Mouse (Mus musculus): Measurements from ENCODE around the gene Hist1h4a. TPM values are rescaled to one million over a fixed set of nuclear protein-coding genes. Genes with fewer than 3 reads are reported as not detected.
"Not testable (repeated sequence)": the region's sequence is repeated elsewhere in the genome, so short reads cannot be mapped to it uniquely, and the experiment has no call there.

Hist1h4a gene
- polyA plus RNA-seq, 1 experiment = 3.5 TPM

DNA sequence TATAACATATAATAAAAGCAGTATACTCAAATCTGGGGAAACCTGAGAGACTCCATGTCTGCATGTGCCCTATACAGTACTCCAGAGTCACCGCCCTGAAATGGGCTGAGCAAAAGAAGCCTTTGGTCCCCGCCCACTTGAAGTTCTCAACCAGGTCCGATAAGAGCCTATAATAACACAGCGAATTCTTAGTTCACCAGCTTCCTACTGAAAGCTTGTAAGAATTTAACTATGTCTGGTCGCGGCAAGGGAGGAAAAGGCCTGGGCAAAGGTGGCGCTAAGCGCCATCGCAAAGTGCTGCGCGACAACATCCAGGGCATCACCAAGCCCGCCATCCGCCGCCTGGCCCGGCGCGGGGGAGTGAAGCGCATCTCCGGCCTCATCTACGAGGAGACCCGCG is 4.2 kb downstream of the Hist1h4a start, which contains the start of gene Hist1h4b:
Hist1h4b (plus strand) TSS at position 224 of the 400 bp plus-strand sequence.
- H3K4me1 ChIP-seq (ENCODE audit: control insufficient read depth, insufficient read depth, low read length) = no peaks in the 10 kb centered on the region
- 0% methylated on average over 19 of the region's 22 CpGs for WGBS
- H3K4me3 ChIP-seq (replicated peaks; ENCODE audit: insufficient read depth, low read depth, low read length) = peak within 1 kb of the TSS; percentile 37
- DNase-seq = peak; percentile 84 to 90
- peak within 1 kb of the TSS; percentile 42 for H3K27ac ChIP-seq (ENCODE audit: insufficient read depth, low read length)
- H3K27me3 ChIP-seq (ENCODE audit: control insufficient read depth, insufficient read depth, low read length) = no peaks in the 10 kb centered on the region
- peak; percentile 77; the same call in 1 of the 2 replicates for TF ChIP-seq POLR2A (IDR thresholded peaks at IDR 0.05; ENCODE audit: borderline replicate concordance, insufficient read depth, low read length)
- TF ChIP-seq CTCF (IDR thresholded peaks at IDR 0.05; ENCODE audit: borderline replicate concordance, insufficient read depth, low read depth, low read length) = no peak

DNA sequence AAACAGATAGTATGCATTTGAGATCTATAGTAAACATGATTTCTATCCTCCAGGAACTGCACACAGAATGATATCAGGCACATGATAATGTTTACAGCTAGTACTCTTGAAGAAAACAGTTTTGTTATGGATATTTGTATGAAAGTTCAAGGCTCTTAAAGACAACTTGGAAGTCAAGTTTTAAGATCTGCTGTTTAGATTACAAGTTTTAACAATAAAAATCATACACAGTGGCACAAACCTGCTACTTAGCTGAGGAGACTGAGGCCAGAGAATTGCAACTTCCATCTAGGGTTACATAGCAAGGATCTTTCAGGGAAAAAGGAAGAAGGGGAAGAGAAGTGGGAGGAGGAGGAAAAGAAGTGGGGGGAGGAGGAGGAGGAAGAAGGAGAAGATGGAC is 6.0 kb downstream of the Hist1h4a start:
- no peaks in the 10 kb centered on the region for H3K4me1 ChIP-seq (ENCODE audit: control insufficient read depth, insufficient read depth, low read length)
- no peak for DNase-seq
- H3K27ac ChIP-seq (ENCODE audit: insufficient read depth, low read length) = no peak overlapping the region
- no peak for TF ChIP-seq POLR2A (IDR thresholded peaks at IDR 0.05; ENCODE audit: borderline replicate concordance, insufficient read depth, low read length)
- TF ChIP-seq CTCF (IDR thresholded peaks at IDR 0.05; ENCODE audit: borderline replicate concordance, insufficient read depth, low read depth, low read length) = no peak
- H3K4me3 ChIP-seq (replicated peaks; ENCODE audit: insufficient read depth, low read depth, low read length) = no peak overlapping the region
- H3K27me3 ChIP-seq (ENCODE audit: control insufficient read depth, insufficient read depth, low read length) = no peaks in the 10 kb centered on the region

GRCm38 (mm10) chr13:23753314-23754078 is 7.5 kb downstream of the Hist1h4a start:
- 65% methylated on average over 4 of the region's 4 CpGs for WGBS
- no peak for TF ChIP-seq CTCF (IDR thresholded peaks at IDR 0.05; ENCODE audit: borderline replicate concordance, insufficient read depth, low read depth, low read length)
- no peak for TF ChIP-seq POLR2A (IDR thresholded peaks at IDR 0.05; ENCODE audit: borderline replicate concordance, insufficient read depth, low read length)
- no peak overlapping the region for H3K4me3 ChIP-seq (replicated peaks; ENCODE audit: insufficient read depth, low read depth, low read length)

GRCm38 (mm10) chr13:23752742-23753172 is 8.3 kb downstream of the Hist1h4a start:
- no peak for TF ChIP-seq CTCF (IDR thresholded peaks at IDR 0.05; ENCODE audit: borderline replicate concordance, insufficient read depth, low read depth, low read length)
- no peak for TF ChIP-seq POLR2A (IDR thresholded peaks at IDR 0.05; ENCODE audit: borderline replicate concordance, insufficient read depth, low read length)
- H3K27ac ChIP-seq (ENCODE audit: insufficient read depth, low read length) = no peak overlapping the region
- no peaks in the 10 kb centered on the region for H3K4me1 ChIP-seq (ENCODE audit: control insufficient read depth, insufficient read depth, low read length)
- no peak overlapping the region for H3K4me3 ChIP-seq (replicated peaks; ENCODE audit: insufficient read depth, low read depth, low read length)
- no peaks in the 10 kb centered on the region for H3K27me3 ChIP-seq (ENCODE audit: control insufficient read depth, insufficient read depth, low read length)
- no peak for DNase-seq
- 15% methylated on average over 6 of the region's 6 CpGs for WGBS

More at GRCm38 (mm10) chr13:23753314-23754078, 7.5 kb downstream of the Hist1h4a start:
- no peaks in the 10 kb centered on the region for H3K4me1 ChIP-seq (ENCODE audit: control insufficient read depth, insufficient read depth, low read length)
- no peaks in the 10 kb centered on the region for H3K27me3 ChIP-seq (ENCODE audit: control insufficient read depth, insufficient read depth, low read length)
- DNase-seq = no peak
- H3K27ac ChIP-seq (ENCODE audit: insufficient read depth, low read length) = no peak overlapping the region

DNA sequence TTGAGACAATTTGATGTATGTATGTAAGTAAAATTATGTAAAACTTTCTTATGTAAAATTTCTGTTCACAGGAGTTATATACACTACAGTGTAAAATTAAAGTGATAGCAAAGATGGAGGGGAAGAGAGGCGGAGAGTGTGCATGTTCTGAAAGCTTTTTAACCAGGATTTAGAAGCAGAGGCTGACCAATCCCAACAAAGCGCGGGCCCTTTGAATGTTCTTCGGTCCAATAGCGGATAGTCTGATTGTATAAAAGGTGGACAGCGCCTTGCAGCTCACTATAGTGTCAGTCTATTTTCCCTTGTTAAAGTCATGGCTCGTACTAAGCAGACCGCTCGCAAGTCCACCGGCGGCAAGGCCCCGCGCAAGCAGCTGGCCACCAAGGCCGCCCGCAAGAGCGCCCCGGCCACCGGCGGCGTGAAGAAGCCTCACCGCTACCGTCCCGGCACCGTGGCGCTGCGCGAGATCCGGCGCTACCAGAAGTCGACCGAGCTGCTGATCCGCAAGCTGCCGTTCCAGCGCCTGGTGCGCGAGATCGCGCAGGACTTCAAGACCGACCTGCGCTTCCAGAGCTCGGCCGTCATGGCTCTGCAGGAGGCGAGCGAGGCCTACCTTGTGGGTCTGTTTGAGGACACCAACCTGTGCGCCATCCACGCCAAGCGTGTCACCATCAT is 8.8 kb downstream of the Hist1h4a start, which contains the start of gene Hist1h3b:
Hist1h3b (plus strand) TSS at position 201 of the 675 bp plus-strand sequence.
- DNase-seq = peak; percentile 72 to 73
- WGBS = 3% methylated on average over 22 of the region's 47 CpGs
- not testable (repeated sequence) for H3K4me1 ChIP-seq (ENCODE audit: control insufficient read depth, insufficient read depth, low read length); H3K27me3 ChIP-seq (ENCODE audit: control insufficient read depth, insufficient read depth, low read length); H3K4me3 ChIP-seq (replicated peaks; ENCODE audit: insufficient read depth, low read depth, low read length)
- 0 out of 2 replicates have a peak within 1 kb of the TSS, but pooled peaks have one; percentile 23 for H3K27ac ChIP-seq (ENCODE audit: insufficient read depth, low read length)

- no peak for TF ChIP-seq POLR2A (IDR thresholded peaks at IDR 0.05; ENCODE audit: borderline replicate concordance, insufficient read depth, low read length)
- no peak for TF ChIP-seq CTCF (IDR thresholded peaks at IDR 0.05; ENCODE audit: borderline replicate concordance, insufficient read depth, low read depth, low read length)
- DNase-seq = no peak
- Histone ChIP-seq H3K27ac (ENCODE audit: insufficient read depth, low read length) (no peak overlapping the region), H3K4me1 (ENCODE audit: control insufficient read depth, insufficient read depth, low read length) (no peaks in the 10 kb centered on the region), H3K27me3 (ENCODE audit: control insufficient read depth, insufficient read depth, low read length) (no peaks in the 10 kb centered on the region), H3K4me3 (replicated peaks; ENCODE audit: insufficient read depth, low read depth, low read length) (no peak overlapping the region)
- WGBS = 6% methylated on average over 11 of the region's 11 CpGs
These were observed 9.5 kb downstream of the Hist1h4a start for GRCm38 (mm10) chr13:23751478-23751956.

DNA sequence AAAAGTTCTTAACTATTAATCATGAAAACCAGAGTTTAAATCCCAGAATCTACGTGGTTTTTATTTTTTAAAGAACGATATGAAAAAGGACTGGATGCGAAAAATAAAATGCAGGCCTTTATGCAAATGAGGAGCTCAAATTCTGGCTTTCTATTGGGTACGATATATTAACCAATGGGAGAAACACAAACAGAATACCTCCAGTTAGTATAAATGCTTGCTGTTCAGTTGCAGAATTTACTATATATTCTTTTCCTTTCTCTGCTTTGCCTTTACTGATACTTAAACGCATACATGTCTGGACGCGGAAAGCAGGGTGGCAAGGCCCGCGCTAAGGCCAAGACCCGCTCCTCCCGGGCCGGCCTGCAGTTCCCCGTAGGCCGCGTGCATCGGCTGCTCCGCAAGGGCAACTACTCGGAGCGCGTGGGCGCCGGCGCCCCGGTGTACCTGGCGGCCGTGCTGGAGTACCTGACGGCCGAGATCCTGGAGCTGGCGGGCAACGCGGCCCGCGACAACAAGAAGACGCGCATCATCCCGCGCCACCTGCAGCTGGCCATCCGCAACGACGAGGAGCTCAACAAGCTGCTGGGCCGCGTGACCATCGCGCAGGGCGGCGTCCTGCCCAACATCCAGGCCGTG is 10.1 kb downstream of the Hist1h4a start, which contains the start of gene Hist1h2ab:
Hist1h2ab (plus strand) TSS at position 288 of the 639 bp plus-strand sequence.
- H3K4me1 ChIP-seq (ENCODE audit: control insufficient read depth, insufficient read depth, low read length); H3K27me3 ChIP-seq (ENCODE audit: control insufficient read depth, insufficient read depth, low read length): not testable (repeated sequence)
- peak; percentile 63 to 75 for DNase-seq
- Histone ChIP-seq H3K4me3 (replicated peaks; ENCODE audit: insufficient read depth, low read depth, low read length) (peak within 1 kb of the TSS; percentile 60), H3K27ac (ENCODE audit: insufficient read depth, low read length) (peak within 1 kb of the TSS; percentile 23; the same call in 1 of the 2 replicates)
- WGBS = 4% methylated on average over 34 of the region's 47 CpGs
